Mouse (Mus musculus) G1E (cell line): ENCODE data around the gene Rasgef1b. TPM values are rescaled to one million over a fixed set of nuclear protein-coding genes. Genes with fewer than 3 reads are reported as not detected.

ENCODE experiments used
- ATAC-seq: 2 replicates; pipeline ENCODE4 v1.8.0; 2016; ENCODE audit warnings: mild to moderate bottlenecking; ENCODE audit not compliant: insufficient number of reproducible peaks, poor library complexity, low FRiP score, severe bottlenecking; ENCODE audit errors: extremely low read depth
- DNase-seq: peaks from one replicate; pipeline ENCODE4 v3.0.0; 2012; ENCODE audit warnings: low spot score
- H3K27me3 ChIP-seq: 2 replicates; pipeline ENCODE4 v1.6.1; 2012; ENCODE audit warnings: mild to moderate bottlenecking, low read length, inconsistent platforms; ENCODE audit not compliant: insufficient read depth
- H3K36me3 ChIP-seq: replicated peaks from 2 replicates; pipeline ENCODE3; 2012; ENCODE audit warnings: mild to moderate bottlenecking, inconsistent platforms
- H3K4me1 ChIP-seq: 2 replicates; pipeline ENCODE4 v1.6.1; 2012; ENCODE audit warnings: low read depth, low read length, inconsistent platforms, mixed read lengths; ENCODE audit not compliant: insufficient read depth
- H3K4me3 ChIP-seq: 2 replicates; pipeline ENCODE4 v1.5.1; 2012; ENCODE audit warnings: low read depth, mild to moderate bottlenecking, inconsistent platforms, low read length, moderate library complexity, mixed read lengths
- H3K9me3 ChIP-seq: replicated peaks from 2 replicates; pipeline ENCODE4 v1.6.1; 2012; ENCODE audit warnings: inconsistent platforms
- CTCF ChIP-seq: IDR thresholded peaks from 2 replicates; pipeline ENCODE4 v1.5.1; 2012; ENCODE audit warnings: low read depth, low read length, inconsistent platforms, mixed read lengths
- GATA1 ChIP-seq: IDR thresholded peaks from 2 replicates; pipeline ENCODE4 v1.6.1; 2012; ENCODE audit warnings: borderline replicate concordance, low read length, inconsistent platforms, mixed read lengths
- GATA2 ChIP-seq: IDR thresholded peaks from 2 replicates; pipeline ENCODE4 v1.6.1; 2012; ENCODE audit warnings: low read depth, low read length, inconsistent platforms, borderline replicate concordance
- POLR2AphosphoS5 ChIP-seq: IDR thresholded peaks from 2 replicates; pipeline ENCODE4 v1.6.1; 2012; ENCODE audit warnings: low read depth, low read length, inconsistent platforms; ENCODE audit not compliant: insufficient replicate concordance
- TAL1 ChIP-seq: conservative IDR thresholded peaks from 2 replicates; pipeline ENCODE4 v1.6.1; 2012; ENCODE audit warnings: low read depth, low read length, inconsistent platforms, mixed read lengths
- polyA plus RNA-seq: library from polyadenylated mRNA; stranded (reverse); fragments of >175 nt; gene quantifications from 2 replicates; pipeline ENCODE4 v1.2.3, GENCODE M21; 2012
- total RNA-seq, 2 experiments: library from RNA; stranded (forward) in 1 of 2; stranded (reverse) in 1 of 2; fragments of 200-1000 nt in 1 of 2; fragments of >200 nt in 1 of 2; fragmentation: Nextera tagmentation in 1 of 2; gene quantifications; 2 replicates each; pipeline ENCODE4 v1.2.3; 2014 to 2017

The Rasgef1b gene
- total and polyA plus RNA-seq, 3 experiments, result 0.38 TPM; not detected in 2

GRCm38 (mm10) chr5:99450463-99450862 lies 278.4 kb downstream of the Rasgef1b start:
- no peak for TF ChIP-seq CTCF
- no peak for TF ChIP-seq GATA1
- no peak for TF ChIP-seq POLR2AphosphoS5
- no peak for TF ChIP-seq GATA2
- TF ChIP-seq TAL1, result no peak
- ATAC-seq, result no peak

GRCm38 (mm10) chr5:99447481-99447880 lies 281.4 kb downstream of the Rasgef1b start:
- H3K4me3 ChIP-seq, result no peak overlapping the region
- DNase-seq, result no peak
- H3K27me3 ChIP-seq, result no peaks in the 10 kb centered on the region
- H3K36me3 ChIP-seq, result no peaks in the 10 kb centered on the region
- ATAC-seq, result no peak
- H3K4me1 ChIP-seq, result no peaks in the 10 kb centered on the region
- peaks cover 49% of the 10 kb centered on the region for H3K9me3 ChIP-seq
- TF ChIP-seq POLR2AphosphoS5, result no peak
- TF ChIP-seq GATA1, result no peak
- no peak for TF ChIP-seq GATA2
- TF ChIP-seq TAL1, result no peak
- no peak for TF ChIP-seq CTCF

More at GRCm38 (mm10) chr5:99450463-99450862, 278.4 kb downstream of the Rasgef1b start:
- no peaks in the 10 kb centered on the region for H3K36me3 ChIP-seq
- H3K4me1 ChIP-seq, result no peaks in the 10 kb centered on the region
- no peak overlapping the region for H3K4me3 ChIP-seq
- no peaks in the 10 kb centered on the region for H3K27me3 ChIP-seq
- H3K9me3 ChIP-seq, result peaks cover 51% of the 10 kb centered on the region
- no peak for DNase-seq

- ATAC-seq, result no peak
These were observed 283.6 kb downstream of the Rasgef1b start for GRCm38 (mm10) chr5:99445242-99445641.

GRCm38 (mm10) chr5:99444777-99445176 lies 284.1 kb downstream of the Rasgef1b start:
- TF ChIP-seq CTCF, result no peak
- TF ChIP-seq TAL1, result no peak
- no peak for TF ChIP-seq GATA1
- TF ChIP-seq POLR2AphosphoS5, result no peak
- no peak for TF ChIP-seq GATA2
- Histone ChIP-seq H3K4me1 (no peaks in the 10 kb centered on the region), H3K36me3 (no peaks in the 10 kb centered on the region), H3K4me3 (no peak overlapping the region), H3K9me3 (peaks cover 54% of the 10 kb centered on the region), H3K27me3 (no peaks in the 10 kb centered on the region)
- no peak for ATAC-seq
- no peak for DNase-seq

More at GRCm38 (mm10) chr5:99445242-99445641, 283.6 kb downstream of the Rasgef1b start:
- DNase-seq, result no peak
- Histone ChIP-seq H3K9me3 (peaks cover 50% of the 10 kb centered on the region), H3K36me3 (no peaks in the 10 kb centered on the region), H3K4me1 (no peaks in the 10 kb centered on the region), H3K4me3 (no peak overlapping the region), H3K27me3 (no peaks in the 10 kb centered on the region)
- TF ChIP-seq GATA2, result no peak
- TF ChIP-seq POLR2AphosphoS5, result no peak

GRCm38 (mm10) chr5:99440109-99440508 lies 288.8 kb downstream of the Rasgef1b start:
- Histone ChIP-seq H3K4me1 (no peaks in the 10 kb centered on the region), H3K27me3 (no peaks in the 10 kb centered on the region), H3K36me3 (no peaks in the 10 kb centered on the region), H3K9me3 (peaks cover 58% of the 10 kb centered on the region), H3K4me3 (no peak overlapping the region)
- TF ChIP-seq GATA1 (no peak), GATA2 (no peak), CTCF (no peak), TAL1 (no peak), POLR2AphosphoS5 (no peak)
- DNase-seq (no peak), ATAC-seq (no peak)

- no peak for ATAC-seq
- Histone ChIP-seq H3K4me1 (no peaks in the 10 kb centered on the region), H3K27me3 (no peaks in the 10 kb centered on the region), H3K36me3 (no peaks in the 10 kb centered on the region), H3K4me3 (no peak overlapping the region), H3K9me3 (peaks cover 59% of the 10 kb centered on the region)
- TF ChIP-seq CTCF (no peak), GATA1 (no peak), TAL1 (no peak), POLR2AphosphoS5 (no peak), GATA2 (no peak)
- DNase-seq, result no peak
These were observed 290.3 kb downstream of the Rasgef1b start for GRCm38 (mm10) chr5:99438526-99438925.
